Mouse (Mus musculus): ENCODE results near the gene Vmn1r22.
"Not testable (repeated sequence)": the region's sequence is repeated elsewhere in the genome, so short reads cannot be mapped to it uniquely, and the experiment has no call there.

The Vmn1r22 gene

DNA sequence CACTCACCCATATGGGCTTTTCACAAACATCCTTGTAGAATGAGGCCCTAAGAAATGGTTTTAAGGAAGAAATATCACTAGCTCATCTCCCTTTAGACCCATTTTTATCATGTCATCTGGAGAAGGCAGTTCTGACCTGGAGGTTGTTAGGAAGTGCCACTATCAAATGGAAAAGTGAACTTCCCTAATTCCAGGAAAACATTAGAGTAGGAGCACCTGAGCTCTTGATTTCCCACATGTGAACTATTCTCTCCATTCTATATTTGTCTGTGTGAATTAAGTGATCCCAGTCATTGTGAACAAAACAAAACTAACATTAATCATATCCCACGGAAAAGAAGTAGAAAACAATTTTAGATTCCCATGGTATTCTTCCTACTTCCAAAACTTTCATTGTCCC lies at the start of gene Vmn1r22:
TSS of gene Vmn1r22 (minus strand) at position 101 of the 400 bp plus-strand sequence.
- CTCF ChIA-PET: no interaction called here

DNA sequence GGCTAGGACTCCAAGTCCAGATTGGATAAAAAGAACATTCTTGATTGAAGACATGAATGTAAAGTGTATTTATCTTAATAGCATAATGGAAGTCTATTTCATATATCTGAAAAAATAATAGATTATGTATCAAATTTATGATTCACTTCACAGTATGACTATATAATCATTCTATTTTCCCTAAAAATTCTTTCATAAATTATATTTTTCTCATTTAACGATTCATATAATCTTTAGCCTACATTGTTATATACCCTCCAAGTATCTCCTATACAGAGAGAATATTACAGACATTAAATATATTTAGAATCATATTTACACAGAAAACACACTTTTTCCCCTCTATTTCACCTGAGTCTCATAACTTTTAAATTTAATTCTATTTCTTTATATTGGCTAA lies 18.9 kb upstream of the Vmn1r22 start, which contains the start of gene Vmn1r23:
TSS of gene Vmn1r23 (minus strand) at position 101 of the 400 bp plus-strand sequence.
- CTCF ChIA-PET: no interaction called here

DNA sequence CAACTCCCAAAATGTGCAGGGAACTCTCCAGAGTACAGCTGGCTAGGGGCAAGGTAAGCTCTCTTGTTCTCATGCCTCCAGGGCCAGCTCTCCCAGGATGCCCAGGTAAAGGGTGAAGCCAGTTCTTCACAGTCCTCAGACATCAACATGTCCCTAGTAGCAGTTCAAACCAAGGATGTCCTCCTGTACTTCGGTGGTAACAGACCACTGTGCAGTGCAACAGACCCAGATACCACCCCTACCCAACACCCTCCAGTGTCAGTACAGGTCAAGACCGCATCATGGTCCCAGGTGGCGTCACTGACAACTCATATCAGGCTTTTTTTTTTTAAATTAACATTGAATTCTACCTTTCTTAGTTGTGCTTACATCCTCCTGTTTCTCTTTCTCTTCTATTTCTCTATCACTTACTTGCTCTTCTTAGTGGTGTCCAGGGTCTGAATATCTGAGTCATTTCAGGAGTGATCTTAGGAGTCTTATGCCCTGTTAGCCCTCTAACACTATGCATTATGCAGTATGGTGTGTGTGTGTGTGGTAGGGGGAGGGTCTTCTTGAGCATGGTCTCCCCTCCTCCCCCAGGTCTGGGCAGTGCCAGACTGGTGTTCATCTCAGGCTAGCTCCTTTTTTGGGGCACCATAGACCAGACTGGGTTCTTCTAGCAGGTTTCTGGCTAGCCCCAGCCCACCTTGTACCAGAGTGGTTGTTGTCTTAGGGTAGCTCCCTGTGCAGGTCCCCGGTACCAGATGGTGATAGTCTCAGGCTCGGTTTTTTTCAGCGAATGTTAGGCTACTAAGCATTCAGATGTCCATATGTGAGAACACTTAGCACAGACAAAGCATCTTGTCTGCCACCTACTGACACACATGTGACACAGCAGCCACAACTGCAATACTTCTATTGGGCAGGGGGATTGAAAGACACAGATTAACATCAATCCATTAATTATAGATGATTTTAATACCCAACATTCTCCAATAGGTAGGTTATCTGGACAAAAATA lies 48.5 kb downstream of the Vmn1r22 start:
- CTCF ChIA-PET: no interaction called here

- CTCF ChIA-PET: not testable (repeated sequence)
These were observed 56.7 kb downstream of the Vmn1r22 start for GRCm38 (mm10) chr6:57851177-57851576.

DNA sequence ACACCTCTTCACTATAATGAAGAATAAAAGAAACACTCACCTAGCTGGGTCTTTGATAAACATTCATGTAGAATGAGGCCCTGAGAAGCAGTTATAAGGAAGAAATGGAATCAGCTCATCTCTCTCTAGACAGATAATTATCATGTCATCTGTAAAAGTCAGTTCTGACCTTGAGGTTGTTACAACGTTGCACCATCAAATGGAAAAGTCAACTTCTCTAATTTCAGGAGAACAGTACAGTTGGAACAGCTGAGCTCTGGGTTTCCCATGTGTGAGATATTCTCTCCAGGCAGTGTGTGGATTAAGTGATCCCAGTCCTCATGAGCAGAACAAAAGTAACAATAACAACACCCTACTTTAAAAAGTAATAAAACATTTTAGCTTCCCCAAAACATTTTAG lies 57.5 kb downstream of the Vmn1r22 start, which contains the start of gene Vmn1r21:
TSS of gene Vmn1r21 (minus strand) at position 58 of the 400 bp plus-strand sequence.
- CTCF ChIA-PET: interaction anchor here (0.7 kb wide), 1 partner anchor 12 kb away, joined by 4 read pairs; no protein-coding TSS in a partner anchor

Measured in spleen, embryonic (tissue).